Mouse (Mus musculus) CH12.LX (cell line): ENCODE results near the gene Brsk2.

Source experiments
- CHD1 ChIP-seq: IDR thresholded peaks from 2 replicates; pipeline ENCODE4 v1.6.1; 2012; ENCODE audit warnings: low read depth, low read length, improper control_type of control experiment, inconsistent platforms
- EP300 ChIP-seq: IDR thresholded peaks from 2 replicates; pipeline ENCODE4 v1.6.1; 2011; ENCODE audit warnings: low read length, improper control_type of control experiment
- IRF4 ChIP-seq: IDR thresholded peaks from 2 replicates; pipeline ENCODE4 v1.6.1; 2014; ENCODE audit warnings: low read depth, mild to moderate bottlenecking, inconsistent platforms, low read length, improper control_type of control experiment
- MAFK ChIP-seq: IDR thresholded peaks from 2 replicates; pipeline ENCODE4 v1.6.1; 2011; ENCODE audit warnings: low read length, improper control_type of control experiment; ENCODE audit not compliant: insufficient replicate concordance
- MEF2A ChIP-seq: IDR thresholded peaks from 2 replicates; pipeline ENCODE4 v1.6.1; 2014; ENCODE audit warnings: low read depth, mild to moderate bottlenecking, inconsistent platforms, low read length, improper control_type of control experiment, borderline replicate concordance
- POLR2A ChIP-seq: IDR thresholded peaks from 2 replicates; pipeline ENCODE4 v1.6.1; 2011; ENCODE audit warnings: low read depth, mild to moderate bottlenecking, improper control_type of control experiment, low read length
- USF1 ChIP-seq: IDR thresholded peaks from 2 replicates; pipeline ENCODE4 v1.6.1; 2014; ENCODE audit warnings: low read depth, mild to moderate bottlenecking, inconsistent platforms, low read length, improper control_type of control experiment

DNA sequence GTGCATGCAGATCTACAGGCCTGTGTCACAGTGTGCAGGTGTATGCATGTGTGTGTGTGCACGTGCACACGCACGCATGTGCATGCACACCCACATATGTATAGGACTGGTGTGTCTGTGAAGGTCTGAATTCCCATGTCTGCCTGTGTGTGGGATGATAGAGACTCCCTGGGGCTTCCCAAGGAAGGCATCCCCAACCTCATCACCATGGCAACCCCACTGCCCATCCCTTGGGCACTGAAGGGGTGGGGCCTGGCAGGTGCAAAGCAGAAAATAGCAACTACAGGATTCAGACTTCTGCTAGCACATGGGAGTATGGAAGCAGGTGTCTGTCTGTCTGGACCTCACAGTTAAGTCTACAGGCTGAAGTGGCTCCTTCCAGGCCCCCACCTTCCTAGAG lies 13.0 kb downstream of the Brsk2 start:
- no peak for TF ChIP-seq IRF4
- TF ChIP-seq CHD1: no peak
- no peak for TF ChIP-seq USF1
- TF ChIP-seq POLR2A: no peak
- TF ChIP-seq MEF2A: no peak
- no peak for TF ChIP-seq MAFK
- no peak for TF ChIP-seq EP300
